Mouse (Mus musculus): ENCODE measurements around the gene Zcchc9.

GRCm38 (mm10) chr13:91797442-91797841 is 10.1 kb downstream of the Zcchc9 start:
- TF ChIP-seq POLR2A (IDR thresholded peaks at IDR 0.05; ENCODE audit: borderline replicate concordance, control insufficient read depth, low read depth, low read length) (no peak), CTCF (IDR thresholded peaks at IDR 0.05; ENCODE audit: control insufficient read depth, insufficient read depth, low read length) (no peak)

All from bone marrow, adult 2 months (tissue).